Mouse (Mus musculus): ENCODE data around the gene Larp4. TPM values are rescaled to one million over a fixed set of nuclear protein-coding genes. Genes with fewer than 3 reads are reported as not detected.

The Larp4 gene
- total and polyA plus RNA-seq, 2 experiments from 2014 or later, result 21.2 to 62.1 TPM

- DNase-seq (ENCODE audit: low spot score), result no peak
- H3K9me3 ChIP-seq (ENCODE audit: low read length), result no peaks in the 10 kb centered on the region
- no peak overlapping the region for H3K4me3 ChIP-seq (ENCODE audit: low read length)
- no peak overlapping the region for H3K4me2 ChIP-seq (ENCODE audit: low read depth, low read length)
- no peak overlapping the region for H3K27ac ChIP-seq
- no peak for TF ChIP-seq CTCF (IDR thresholded peaks at IDR 0.05; ENCODE audit: low read depth)
- no peak overlapping the region for H3K9ac ChIP-seq (replicated peaks; ENCODE audit: low read length)
- H3K27me3 ChIP-seq (ENCODE audit: insufficient read depth, low read length), result no peaks in the 10 kb centered on the region
- no peaks in the 10 kb centered on the region for H3K4me1 ChIP-seq (ENCODE audit: insufficient read depth, low read length)
- 76% methylated on average over 2 of the region's 2 CpGs for WGBS
- H3K36me3 ChIP-seq (ENCODE audit: insufficient read depth, low read length), result no peaks in the 10 kb centered on the region
- no peak for ATAC-seq
Observed at GRCm38 (mm10) chr15:100028133-100028532, 58.3 kb downstream of the Larp4 start.

GRCm38 (mm10) chr15:100029497-100029896, 59.6 kb downstream of the Larp4 start:
- no peak for DNase-seq (ENCODE audit: low spot score)
- WGBS, result 70% methylated on average over 8 of the region's 8 CpGs
- H3K4me2 ChIP-seq (ENCODE audit: low read depth, low read length), result no peak overlapping the region
- H3K36me3 ChIP-seq (ENCODE audit: insufficient read depth, low read length), result no peaks in the 10 kb centered on the region
- no peak for TF ChIP-seq CTCF (IDR thresholded peaks at IDR 0.05; ENCODE audit: low read depth)
- no peak overlapping the region for H3K4me3 ChIP-seq (ENCODE audit: low read length)
- no peak for ATAC-seq
- H3K27me3 ChIP-seq (ENCODE audit: insufficient read depth, low read length), result no peaks in the 10 kb centered on the region
- H3K9me3 ChIP-seq (ENCODE audit: low read length), result no peaks in the 10 kb centered on the region
- no peak overlapping the region for H3K27ac ChIP-seq
- no peak overlapping the region for H3K9ac ChIP-seq (replicated peaks; ENCODE audit: low read length)
- no peaks in the 10 kb centered on the region for H3K4me1 ChIP-seq (ENCODE audit: insufficient read depth, low read length)

- Histone ChIP-seq H3K4me1 (ENCODE audit: insufficient read depth, low read length) (no peaks in the 10 kb centered on the region), H3K4me3 (ENCODE audit: low read length) (no peak overlapping the region), H3K4me2 (ENCODE audit: low read depth, low read length) (no peak overlapping the region), H3K9ac (replicated peaks; ENCODE audit: low read length) (no peak overlapping the region), H3K27me3 (ENCODE audit: insufficient read depth, low read length) (no peaks in the 10 kb centered on the region), H3K9me3 (ENCODE audit: low read length) (no peaks in the 10 kb centered on the region), H3K36me3 (ENCODE audit: insufficient read depth, low read length) (no peaks in the 10 kb centered on the region), H3K27ac (no peak overlapping the region)
- DNase-seq (ENCODE audit: low spot score) (no peak), ATAC-seq (no peak)
- 88% methylated on average over 2 of the region's 2 CpGs for WGBS
- TF ChIP-seq CTCF (IDR thresholded peaks at IDR 0.05; ENCODE audit: low read depth), result no peak
Observed at GRCm38 (mm10) chr15:100029900-100030299, 60.0 kb downstream of the Larp4 start.

- 77% methylated on average over 3 of the region's 3 CpGs for WGBS
- no peak overlapping the region for H3K27ac ChIP-seq
- no peaks in the 10 kb centered on the region for H3K36me3 ChIP-seq (ENCODE audit: insufficient read depth, low read length)
- H3K4me1 ChIP-seq (ENCODE audit: insufficient read depth, low read length), result no peaks in the 10 kb centered on the region
- no peak overlapping the region for H3K4me2 ChIP-seq (ENCODE audit: low read depth, low read length)
- no peaks in the 10 kb centered on the region for H3K9me3 ChIP-seq (ENCODE audit: low read length)
- DNase-seq (ENCODE audit: low spot score), result no peak
- TF ChIP-seq CTCF (IDR thresholded peaks at IDR 0.05; ENCODE audit: low read depth), result no peak
- no peak overlapping the region for H3K9ac ChIP-seq (replicated peaks; ENCODE audit: low read length)
- H3K27me3 ChIP-seq (ENCODE audit: insufficient read depth, low read length), result no peaks in the 10 kb centered on the region
- no peak overlapping the region for H3K4me3 ChIP-seq (ENCODE audit: low read length)
- ATAC-seq, result no peak
Observed at GRCm38 (mm10) chr15:100032546-100032945, 62.7 kb downstream of the Larp4 start.

- peak within 1 kb of the TSS; percentile 79 for H3K4me2 ChIP-seq (ENCODE audit: low read depth, low read length)
- no peaks in the 10 kb centered on the region for H3K27me3 ChIP-seq (ENCODE audit: insufficient read depth, low read length)
- peak; percentile 92 for ATAC-seq
- peak within 1 kb of the TSS; percentile 100 for H3K27ac ChIP-seq
- H3K9me3 ChIP-seq (ENCODE audit: low read length), result no peaks in the 10 kb centered on the region
- no peaks in the 10 kb centered on the region for H3K36me3 ChIP-seq (ENCODE audit: insufficient read depth, low read length)
- peak within 1 kb of the TSS; percentile 98 for H3K4me3 ChIP-seq (ENCODE audit: low read length)
- peak; percentile 90 for TF ChIP-seq CTCF (IDR thresholded peaks at IDR 0.05; ENCODE audit: low read depth)
- peak within 1 kb of the TSS; percentile 99 for H3K9ac ChIP-seq (replicated peaks; ENCODE audit: low read length)
- WGBS, result 3% methylated on average over 64 of the region's 68 CpGs
- H3K4me1 ChIP-seq (ENCODE audit: insufficient read depth, low read length), result peaks cover 22% of the 10 kb centered on the region
- DNase-seq (ENCODE audit: low spot score), result peak; percentile 97
Observed at GRCm38 (mm10) chr15:100038470-100038971, 68.7 kb downstream of the Larp4 start, which contains the start of gene Dip2b. TSS of gene Dip2b (plus strand) at chr15:100038664.

- Histone ChIP-seq H3K27me3 (ENCODE audit: insufficient read depth, low read length) (no peaks in the 10 kb centered on the region), H3K36me3 (ENCODE audit: insufficient read depth, low read length) (no peaks in the 10 kb centered on the region), H3K4me1 (ENCODE audit: insufficient read depth, low read length) (peaks cover 22% of the 10 kb centered on the region), H3K4me3 (ENCODE audit: low read length) (peak overlapping the region; percentile 98), H3K27ac (peak overlapping the region; percentile 100), H3K4me2 (ENCODE audit: low read depth, low read length) (peak overlapping the region; percentile 79), H3K9me3 (ENCODE audit: low read length) (no peaks in the 10 kb centered on the region), H3K9ac (replicated peaks; ENCODE audit: low read length) (peak overlapping the region; percentile 99)
- DNase-seq (ENCODE audit: low spot score) (peak; percentile 72), ATAC-seq (peak; percentile 69)
- no peak for TF ChIP-seq CTCF (IDR thresholded peaks at IDR 0.05; ENCODE audit: low read depth)
- under 1% methylated on average over 34 of the region's 36 CpGs for WGBS
Observed at GRCm38 (mm10) chr15:100039001-100039701, 69.3 kb downstream of the Larp4 start.
